Mouse (Mus musculus) midbrain, embryonic 14.5 days (tissue): ENCODE results near the gene Slc3a1. TPM values are rescaled to one million over a fixed set of nuclear protein-coding genes. Genes with fewer than 3 reads are reported as not detected.

Source experiments
- ATAC-seq: fragments of 200-750 bp; cut with Nextera tagmentation; 2 replicates; pipeline ENCODE4 v1.8.0; 2017; ENCODE audit warnings: moderate number of reproducible peaks, moderate library complexity; ENCODE audit not compliant: low FRiP score, low TSS enrichment
- DNase-seq: peaks from one replicate; pipeline ENCODE4 v3.0.0-alpha.2; 2015
- H3K27ac ChIP-seq: fragments of 300-500 bp; sonication (generic); replicated peaks from 2 replicates; pipeline ENCODE4 v1.5.1; 2014; ENCODE audit warnings: mild to moderate bottlenecking, low read depth, low read length, moderate library complexity
- H3K27me3 ChIP-seq: fragments of 300-500 bp; sonication (generic); 2 replicates; pipeline ENCODE4 v1.6.1; 2014; ENCODE audit warnings: low read length, control low read depth, mixed read lengths; ENCODE audit not compliant: control insufficient read depth, insufficient read depth
- H3K36me3 ChIP-seq: fragments of 300-500 bp; sonication (generic); 2 replicates; pipeline ENCODE4 v1.6.1; 2014; ENCODE audit warnings: low read length, control low read depth; ENCODE audit not compliant: control insufficient read depth, insufficient read depth
- H3K4me1 ChIP-seq: fragments of 300-500 bp; sonication (generic); 2 replicates; pipeline ENCODE4 v1.6.1; 2014; ENCODE audit warnings: mild to moderate bottlenecking, antibody characterized with exemption, low read length, control low read depth; ENCODE audit not compliant: control insufficient read depth, insufficient read depth
- H3K4me2 ChIP-seq: fragments of 300-500 bp; sonication (generic); 2 replicates; pipeline ENCODE4 v1.6.1; 2014; ENCODE audit warnings: mild to moderate bottlenecking, low read length, moderate library complexity
- H3K4me3 ChIP-seq: fragments of 300-500 bp; sonication (generic); replicated peaks from 2 replicates; pipeline ENCODE4 v1.5.1; 2014; ENCODE audit warnings: low read depth, low read length
- H3K9ac ChIP-seq: fragments of 300-500 bp; sonication (generic); replicated peaks from 2 replicates; pipeline ENCODE4 v1.6.1; 2014; ENCODE audit warnings: mild to moderate bottlenecking, low read length, moderate library complexity
- H3K9me3 ChIP-seq: fragments of 300-500 bp; sonication (generic); 2 replicates; pipeline ENCODE4 v1.6.1; 2016; ENCODE audit warnings: low read length, control low read depth, mixed read lengths; ENCODE audit not compliant: control insufficient read depth
- WGBS: fragments of 180-500 bp; shearing (Covaris S2); extraction: QIAGEN DNeasy Blood & Tissue Kit; methylation state at CpG from one replicate; pipeline ENCODE4 v1.1.7; 2014; 5-methylcytosine and 5-hydroxymethylcytosine counted together
- polyA plus RNA-seq: library from polyadenylated mRNA; unstranded; fragments of >200 nt; fragmentation: Nextera tagmentation; extraction: Ambion mirVana; gene quantifications from 2 replicates; pipeline ENCODE4 v1.2.1, GENCODE M21; 2014

The Slc3a1 gene
- polyA plus RNA-seq, 1 experiment from 2014 or later: 0.37 TPM

DNA sequence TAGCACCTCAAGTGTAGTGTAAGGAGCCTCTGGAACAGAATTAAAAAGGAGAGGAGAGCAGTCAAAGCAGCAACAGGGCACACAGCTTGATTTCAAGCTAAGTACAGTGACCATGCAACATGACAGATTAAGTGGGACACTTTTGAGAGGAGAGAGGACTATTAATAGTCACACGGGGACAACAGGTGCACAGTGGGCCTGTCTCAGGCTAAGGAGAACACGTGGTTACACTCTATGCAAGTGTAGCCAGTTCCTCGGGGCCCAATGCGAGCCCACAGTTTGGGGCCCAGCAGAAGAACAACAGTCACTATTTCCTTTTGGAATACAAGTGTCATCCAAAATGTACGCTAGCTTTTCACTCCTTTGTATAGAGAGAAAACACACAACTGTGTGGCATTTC is 59.4 kb downstream of the Slc3a1 start:
- no peak overlapping the region for H3K27ac ChIP-seq
- peaks cover 3% of the 10 kb centered on the region; the same call in 1 of the 2 replicates for H3K36me3 ChIP-seq
- 92% methylated on average over 5 of the region's 5 CpGs for WGBS
- no peaks in the 10 kb centered on the region for H3K9me3 ChIP-seq
- H3K9ac ChIP-seq: no peak overlapping the region
- H3K4me3 ChIP-seq: no peak overlapping the region
- no peak for DNase-seq
- H3K4me2 ChIP-seq: no peak overlapping the region
- ATAC-seq: no peak
- peaks cover 16% of the 10 kb centered on the region for H3K4me1 ChIP-seq
- no peaks in the 10 kb centered on the region for H3K27me3 ChIP-seq

DNA sequence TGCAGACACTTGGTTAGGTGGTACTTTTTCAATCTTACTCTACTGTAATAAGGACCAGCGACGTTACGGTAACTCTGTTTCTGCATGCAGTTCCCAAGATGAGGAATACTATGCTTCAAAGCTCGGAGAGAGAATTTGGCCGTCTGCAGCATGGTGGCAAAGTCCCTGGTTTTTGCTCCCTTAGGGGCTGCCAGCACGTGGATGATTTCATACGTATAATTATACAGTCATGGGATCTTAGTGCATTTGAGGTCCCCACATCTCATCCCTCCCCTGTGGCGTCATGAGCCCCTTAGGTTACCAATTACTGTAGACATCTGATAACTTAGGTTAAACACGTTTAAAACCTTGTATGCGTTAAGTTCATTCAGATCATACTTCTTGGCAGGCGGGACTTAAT is 60.2 kb downstream of the Slc3a1 start:
- no peak for ATAC-seq
- Histone ChIP-seq H3K9me3 (no peaks in the 10 kb centered on the region), H3K4me2 (peak overlapping the region; percentile 83), H3K4me3 (no peak overlapping the region), H3K27me3 (no peaks in the 10 kb centered on the region), H3K27ac (no peak overlapping the region), H3K4me1 (peaks cover 16% of the 10 kb centered on the region), H3K9ac (no peak overlapping the region), H3K36me3 (no peaks in the 10 kb centered on the region)
- no peak for DNase-seq
- WGBS: 81% methylated on average over 11 of the region's 11 CpGs

DNA sequence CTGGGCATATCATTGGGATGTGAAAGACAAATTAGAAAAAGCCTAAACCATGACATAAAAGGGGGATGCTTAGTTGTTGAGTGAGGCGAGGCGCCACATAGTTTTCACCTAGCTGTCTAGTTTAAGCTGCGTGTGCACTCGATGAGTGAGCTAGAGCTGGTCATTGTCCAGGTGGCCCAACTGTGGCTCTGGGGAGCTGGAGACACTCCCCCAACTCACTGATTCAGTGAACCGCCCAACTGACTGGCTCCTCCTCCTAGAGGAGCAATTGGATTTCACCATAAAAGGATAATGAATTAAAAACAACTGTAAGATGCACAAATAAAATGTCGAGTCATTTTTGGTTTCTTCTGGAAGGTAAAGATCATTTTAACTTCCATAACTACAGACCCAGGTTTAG is 60.8 kb downstream of the Slc3a1 start:
- Histone ChIP-seq H3K4me1 (peaks cover 16% of the 10 kb centered on the region), H3K27me3 (no peaks in the 10 kb centered on the region), H3K4me2 (peak overlapping the region; percentile 83), H3K4me3 (peak overlapping the region; percentile 89), H3K9me3 (no peaks in the 10 kb centered on the region), H3K9ac (peak overlapping the region; percentile 72; the same call in 1 of the 2 replicates), H3K36me3 (no peaks in the 10 kb centered on the region), H3K27ac (no peak overlapping the region)
- DNase-seq (no peak), ATAC-seq (no peak)
- 48% methylated on average over 6 of the region's 6 CpGs for WGBS

DNA sequence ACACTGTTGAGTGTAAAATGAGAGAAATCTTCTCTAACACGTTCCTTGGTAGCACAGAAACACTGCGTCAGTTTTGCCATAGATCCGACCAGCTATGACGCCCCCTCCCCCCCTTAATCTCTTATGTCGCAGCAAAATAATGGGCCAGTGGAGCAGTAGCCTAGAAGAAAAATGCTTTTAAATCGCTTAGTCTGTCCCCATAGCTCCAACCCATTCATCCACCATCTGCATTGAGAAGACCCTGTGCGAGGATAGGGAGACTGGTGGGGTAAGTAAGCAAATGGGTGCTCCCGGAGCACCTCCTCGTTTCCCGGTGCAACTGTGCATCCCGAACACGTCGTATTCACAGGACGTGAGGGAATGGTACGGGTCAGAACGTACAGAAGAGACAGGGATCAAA is 61.4 kb downstream of the Slc3a1 start:
- Histone ChIP-seq H3K9ac (peak overlapping the region; percentile 72), H3K4me3 (peak overlapping the region; percentile 89), H3K9me3 (no peaks in the 10 kb centered on the region), H3K4me1 (peaks cover 16% of the 10 kb centered on the region), H3K27ac (peak overlapping the region; percentile 89), H3K27me3 (no peaks in the 10 kb centered on the region), H3K4me2 (peak overlapping the region; percentile 83), H3K36me3 (no peaks in the 10 kb centered on the region)
- WGBS: 1% methylated on average over 16 of the region's 16 CpGs
- ATAC-seq (no peak), DNase-seq (peak; percentile 65)

DNA sequence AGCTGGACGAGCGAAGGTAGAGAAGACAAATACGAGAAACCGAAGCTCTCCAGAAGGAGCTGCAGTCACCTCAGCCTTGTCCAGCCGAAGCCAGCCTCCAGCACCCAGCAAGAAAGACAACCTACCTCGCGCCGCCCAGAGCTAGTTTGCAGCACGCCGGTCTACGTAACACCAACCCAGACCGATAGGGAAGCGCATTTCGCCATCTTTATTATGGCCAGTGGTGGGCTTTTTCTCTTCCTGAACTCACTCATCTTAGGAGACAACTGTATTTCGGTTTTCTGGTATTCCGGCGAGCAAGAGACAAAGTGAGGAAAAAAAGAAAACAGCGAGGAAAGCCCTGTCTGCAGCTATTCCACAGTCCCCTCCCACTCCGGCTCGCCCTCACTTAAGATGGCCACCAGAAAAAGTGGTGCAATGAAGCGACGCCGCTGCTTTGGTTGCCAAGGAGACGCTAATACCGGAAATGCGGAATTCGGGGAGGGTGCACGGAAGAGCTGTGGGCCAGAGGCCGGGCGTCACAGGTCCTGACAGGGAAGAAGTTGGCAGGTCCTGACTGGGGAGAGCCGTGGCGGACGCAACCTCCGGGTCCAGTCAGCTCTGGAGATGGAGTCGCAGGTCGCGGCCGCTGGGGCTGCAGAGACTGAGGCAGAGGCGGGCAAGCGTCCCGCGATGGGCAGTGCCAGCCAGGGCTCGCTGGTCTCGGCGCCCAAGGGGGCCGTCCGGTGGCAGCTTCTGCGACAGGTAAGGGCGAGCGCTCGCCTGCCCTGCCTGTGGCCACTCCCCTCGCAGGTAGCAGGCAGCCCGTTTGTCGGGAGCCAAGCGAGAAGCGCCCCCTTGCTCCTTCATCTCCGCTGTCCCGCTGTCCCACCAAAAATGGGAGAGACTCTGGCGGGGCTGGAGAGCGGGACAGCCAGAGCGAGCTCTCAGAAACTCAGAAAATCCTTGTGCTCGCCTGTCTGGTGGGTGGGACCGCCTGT is 62.2 kb downstream of the Slc3a1 start, which contains the start of the genes Prepl and Camkmt:
Gene Prepl (minus strand): TSS at position 122 of the 980 bp plus-strand sequence.
Gene Camkmt (plus strand): TSS at position 433 of the 980 bp plus-strand sequence.
- WGBS: under 1% methylated on average over 63 of the region's 63 CpGs
- Histone ChIP-seq H3K9ac (peak within 1 kb of the TSS; percentile 81), H3K27ac (peak within 1 kb of the TSS; percentile 89), H3K4me1 (peaks cover 16% of the 10 kb centered on the region), H3K27me3 (no peaks in the 10 kb centered on the region), H3K9me3 (no peaks in the 10 kb centered on the region), H3K36me3 (no peaks in the 10 kb centered on the region), H3K4me3 (peak within 1 kb of the TSS; percentile 89), H3K4me2 (peak within 1 kb of the TSS; percentile 83)
- DNase-seq: peak; percentile 98
- ATAC-seq: peak; percentile 99

DNA sequence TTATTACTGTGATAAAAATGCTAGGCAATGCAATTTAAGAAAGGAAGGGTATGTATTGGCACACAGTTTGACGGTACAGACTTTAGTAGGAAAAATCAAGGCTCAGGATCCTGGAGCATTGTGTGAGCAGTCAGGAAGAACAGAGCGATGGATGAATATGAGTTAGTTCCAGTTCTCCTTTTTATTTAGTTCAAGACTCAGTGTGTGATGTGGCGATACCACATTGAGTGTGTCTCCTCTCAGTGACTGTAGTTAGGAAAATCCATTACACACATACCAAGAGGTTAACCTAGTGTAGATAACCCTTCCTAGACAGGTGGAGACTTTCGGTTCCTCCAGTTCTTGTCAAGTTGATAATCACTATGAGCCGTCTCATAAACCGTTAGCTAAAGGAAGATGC is 63.6 kb downstream of the Slc3a1 start:
- peaks cover 16% of the 10 kb centered on the region for H3K4me1 ChIP-seq
- no peak overlapping the region for H3K9ac ChIP-seq
- H3K4me3 ChIP-seq: no peak overlapping the region
- H3K9me3 ChIP-seq: no peaks in the 10 kb centered on the region
- no peaks in the 10 kb centered on the region for H3K27me3 ChIP-seq
- DNase-seq: no peak
- 92% methylated on average over 6 of the region's 6 CpGs for WGBS
- H3K27ac ChIP-seq: no peak overlapping the region
- peak overlapping the region; percentile 83 for H3K4me2 ChIP-seq
- ATAC-seq: no peak
- H3K36me3 ChIP-seq: no peaks in the 10 kb centered on the region

DNA sequence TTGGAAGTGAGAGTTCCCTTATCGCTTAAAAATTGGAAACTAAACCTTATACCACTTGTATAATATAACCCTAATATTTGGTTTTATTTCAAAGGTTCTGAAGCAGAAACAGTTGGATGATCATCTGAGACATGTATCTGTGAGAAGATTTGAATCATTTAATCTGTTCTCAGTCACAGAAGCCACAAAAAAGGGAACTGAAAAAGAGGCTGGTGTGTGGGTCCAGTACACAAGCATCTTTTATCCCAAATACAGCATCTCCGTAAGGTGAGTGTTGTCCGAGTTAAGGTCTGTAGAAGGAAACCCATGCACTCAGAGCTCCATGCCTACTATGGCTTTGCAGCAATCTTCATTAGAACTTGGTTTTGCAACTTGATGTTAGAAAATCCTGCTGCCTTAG is 68.2 kb downstream of the Slc3a1 start:
- Histone ChIP-seq H3K9me3 (peaks cover 8% of the 10 kb centered on the region), H3K4me1 (no peaks in the 10 kb centered on the region), H3K4me3 (no peak overlapping the region), H3K27me3 (no peaks in the 10 kb centered on the region), H3K4me2 (no peak overlapping the region), H3K9ac (no peak overlapping the region), H3K36me3 (peaks cover 17% of the 10 kb centered on the region), H3K27ac (no peak overlapping the region)
- DNase-seq: no peak
- 98% methylated on average over 3 of the region's 3 CpGs for WGBS
- ATAC-seq: no peak

DNA sequence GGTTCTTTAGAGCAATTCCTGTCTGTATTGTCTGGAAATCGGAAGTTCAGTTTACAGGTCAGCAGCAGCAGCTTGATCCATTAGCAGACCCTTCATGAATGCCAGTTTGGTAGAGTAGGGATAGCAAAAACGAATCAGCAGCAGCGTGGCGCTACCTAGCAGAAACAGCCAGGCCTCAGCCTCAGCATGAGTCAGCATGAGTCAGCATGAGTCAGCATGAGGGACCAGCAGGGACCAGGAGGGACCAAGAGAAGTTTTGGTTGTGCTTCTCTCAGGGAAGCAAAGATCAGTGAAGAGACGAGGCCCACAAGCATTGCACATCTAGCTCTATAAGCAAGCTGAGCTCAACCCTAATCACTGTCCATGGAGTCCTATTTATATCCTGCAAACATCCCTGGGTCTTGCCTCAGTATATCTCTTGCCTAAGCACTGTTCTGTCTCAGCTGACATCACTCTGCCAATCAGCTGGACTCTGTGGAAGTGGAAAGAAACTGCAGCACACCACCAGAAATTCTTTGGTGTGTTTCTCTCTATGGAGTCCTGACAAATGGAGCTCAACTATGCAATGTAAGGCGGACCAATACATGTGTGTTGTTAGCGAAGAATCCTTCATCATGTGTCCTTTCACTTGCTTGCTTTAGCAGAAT is 70.6 kb downstream of the Slc3a1 start:
- no peak for DNase-seq
- H3K27ac ChIP-seq: no peak overlapping the region
- WGBS: 95% methylated on average over 7 of the region's 7 CpGs
- no peak overlapping the region for H3K4me2 ChIP-seq
- H3K4me1 ChIP-seq: 0 out of 2 replicates have a peak, but pooled peaks cover 4% of the 10 kb centered on the region
- H3K4me3 ChIP-seq: no peak overlapping the region
- peaks cover 8% of the 10 kb centered on the region for H3K9me3 ChIP-seq
- no peak overlapping the region for H3K9ac ChIP-seq
- no peak for ATAC-seq
- H3K36me3 ChIP-seq: peaks cover 17% of the 10 kb centered on the region
- no peaks in the 10 kb centered on the region for H3K27me3 ChIP-seq
